Mouse (Mus musculus): Measurements from ENCODE around the gene Siae. TPM values are rescaled to one million over a fixed set of nuclear protein-coding genes. Genes with fewer than 3 reads are reported as not detected.

Siae gene
- polyA plus RNA-seq, 1 experiment = not detected

- H3K36me3 ChIP-seq (ENCODE audit: control insufficient read depth) = no peaks in the 10 kb centered on the region
- no peaks in the 10 kb centered on the region for H3K9me3 ChIP-seq (ENCODE audit: control insufficient read depth, low read length)
- H3K4me1 ChIP-seq (ENCODE audit: control insufficient read depth) = no peaks in the 10 kb centered on the region
- H3K4me3 ChIP-seq (replicated peaks) = no peak overlapping the region
- no peaks in the 10 kb centered on the region for H3K27me3 ChIP-seq (ENCODE audit: control insufficient read depth)
- TF ChIP-seq TAL1 (IDR thresholded peaks at IDR 0.05; ENCODE audit: low read length) (no peak), GATA1 (IDR thresholded peaks at IDR 0.05; ENCODE audit: low read length) (no peak)
Observed at GRCm38 (mm10) chr9:37628581-37628980, 73.1 kb downstream of the Siae start.

DNA sequence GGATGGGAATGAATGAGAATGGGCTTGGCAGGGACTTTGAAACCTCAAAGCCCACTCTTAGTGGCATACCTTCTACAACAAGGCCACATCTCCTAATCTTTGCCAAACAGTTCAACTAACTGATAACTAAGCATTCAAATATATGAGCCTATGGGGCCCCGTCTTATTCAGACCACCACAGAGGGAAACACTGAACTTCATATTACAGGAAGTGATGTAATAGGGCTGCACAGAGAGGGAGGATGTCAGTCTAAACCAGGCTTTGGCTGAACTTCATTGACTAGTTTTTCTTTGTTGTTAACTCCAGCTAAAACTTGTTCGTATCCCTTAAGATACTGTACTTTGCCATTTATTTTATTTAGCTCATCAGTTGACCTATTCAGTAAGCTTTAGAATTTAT is 74.4 kb downstream of the Siae start:
- no peaks in the 10 kb centered on the region for H3K9me3 ChIP-seq (ENCODE audit: control insufficient read depth, low read length)
- no peaks in the 10 kb centered on the region for H3K36me3 ChIP-seq (ENCODE audit: control insufficient read depth)
- no peak for TF ChIP-seq GATA1 (IDR thresholded peaks at IDR 0.05; ENCODE audit: low read length)
- TF ChIP-seq TAL1 (IDR thresholded peaks at IDR 0.05; ENCODE audit: low read length) = no peak
- H3K4me3 ChIP-seq (replicated peaks) = no peak overlapping the region
- H3K27me3 ChIP-seq (ENCODE audit: control insufficient read depth) = no peaks in the 10 kb centered on the region
- H3K4me1 ChIP-seq (ENCODE audit: control insufficient read depth) = no peaks in the 10 kb centered on the region

DNA sequence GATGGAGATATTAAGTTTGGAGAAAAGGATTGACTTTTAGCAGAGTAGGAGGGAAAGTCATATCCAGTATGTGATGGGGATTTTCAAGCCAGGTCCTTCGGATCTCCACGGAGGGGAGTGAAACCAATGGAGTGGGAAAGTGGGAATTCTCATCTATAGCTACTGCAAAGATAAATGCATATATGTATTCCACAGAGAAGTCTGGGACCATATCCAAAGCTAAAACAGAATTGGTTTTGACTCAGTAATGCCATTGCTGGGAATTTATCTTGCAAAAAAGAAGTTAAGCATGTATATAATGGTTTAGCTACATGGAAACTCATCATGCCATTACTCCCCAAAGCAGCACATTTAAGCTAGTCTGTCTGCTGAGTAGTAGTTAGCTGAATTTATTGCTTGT is 76.8 kb downstream of the Siae start:
- no peaks in the 10 kb centered on the region for H3K4me1 ChIP-seq (ENCODE audit: control insufficient read depth)

GRCm38 (mm10) chr9:37634269-37634668 is 78.8 kb downstream of the Siae start:
- H3K36me3 ChIP-seq (ENCODE audit: control insufficient read depth) = no peaks in the 10 kb centered on the region
- no peaks in the 10 kb centered on the region for H3K4me1 ChIP-seq (ENCODE audit: control insufficient read depth)

More for the DNA sequence above, 76.8 kb downstream of the Siae start:
- no peaks in the 10 kb centered on the region for H3K27me3 ChIP-seq (ENCODE audit: control insufficient read depth)
- no peaks in the 10 kb centered on the region for H3K9me3 ChIP-seq (ENCODE audit: control insufficient read depth, low read length)
- TF ChIP-seq GATA1 (IDR thresholded peaks at IDR 0.05; ENCODE audit: low read length) (no peak), TAL1 (IDR thresholded peaks at IDR 0.05; ENCODE audit: low read length) (no peak)
- no peak overlapping the region for H3K4me3 ChIP-seq (replicated peaks)
- H3K36me3 ChIP-seq (ENCODE audit: control insufficient read depth) = no peaks in the 10 kb centered on the region

GRCm38 (mm10) chr9:37636335-37636734 is 80.8 kb downstream of the Siae start:
- Histone ChIP-seq H3K4me3 (replicated peaks) (no peak overlapping the region), H3K27me3 (ENCODE audit: control insufficient read depth) (no peaks in the 10 kb centered on the region), H3K9me3 (ENCODE audit: control insufficient read depth, low read length) (no peaks in the 10 kb centered on the region), H3K36me3 (ENCODE audit: control insufficient read depth) (no peaks in the 10 kb centered on the region), H3K4me1 (ENCODE audit: control insufficient read depth) (no peaks in the 10 kb centered on the region)
- no peak for TF ChIP-seq GATA1 (IDR thresholded peaks at IDR 0.05; ENCODE audit: low read length)
- TF ChIP-seq TAL1 (IDR thresholded peaks at IDR 0.05; ENCODE audit: low read length) = no peak

More at GRCm38 (mm10) chr9:37634269-37634668, 78.8 kb downstream of the Siae start:
- no peak overlapping the region for H3K4me3 ChIP-seq (replicated peaks)
- no peaks in the 10 kb centered on the region for H3K9me3 ChIP-seq (ENCODE audit: control insufficient read depth, low read length)
- no peak for TF ChIP-seq GATA1 (IDR thresholded peaks at IDR 0.05; ENCODE audit: low read length)
- no peak for TF ChIP-seq TAL1 (IDR thresholded peaks at IDR 0.05; ENCODE audit: low read length)
- no peaks in the 10 kb centered on the region for H3K27me3 ChIP-seq (ENCODE audit: control insufficient read depth)

GRCm38 (mm10) chr9:37636800-37637542 is 81.5 kb downstream of the Siae start:
- H3K4me3 ChIP-seq (replicated peaks) = no peak overlapping the region
- no peaks in the 10 kb centered on the region for H3K36me3 ChIP-seq (ENCODE audit: control insufficient read depth)
- H3K9me3 ChIP-seq (ENCODE audit: control insufficient read depth, low read length) = no peaks in the 10 kb centered on the region
- H3K27me3 ChIP-seq (ENCODE audit: control insufficient read depth) = no peaks in the 10 kb centered on the region
- TF ChIP-seq TAL1 (IDR thresholded peaks at IDR 0.05; ENCODE audit: low read length) = no peak
- no peak for TF ChIP-seq GATA1 (IDR thresholded peaks at IDR 0.05; ENCODE audit: low read length)
- no peaks in the 10 kb centered on the region for H3K4me1 ChIP-seq (ENCODE audit: control insufficient read depth)

- Histone ChIP-seq H3K27me3 (ENCODE audit: control insufficient read depth) (no peaks in the 10 kb centered on the region), H3K9me3 (ENCODE audit: control insufficient read depth, low read length) (no peaks in the 10 kb centered on the region), H3K4me3 (replicated peaks) (no peak overlapping the region), H3K4me1 (ENCODE audit: control insufficient read depth) (no peaks in the 10 kb centered on the region), H3K36me3 (ENCODE audit: control insufficient read depth) (no peaks in the 10 kb centered on the region)
- TF ChIP-seq GATA1 (IDR thresholded peaks at IDR 0.05; ENCODE audit: low read length) (no peak), TAL1 (IDR thresholded peaks at IDR 0.05; ENCODE audit: low read length) (no peak)
Observed at GRCm38 (mm10) chr9:37638721-37639120, 83.2 kb downstream of the Siae start.

DNA sequence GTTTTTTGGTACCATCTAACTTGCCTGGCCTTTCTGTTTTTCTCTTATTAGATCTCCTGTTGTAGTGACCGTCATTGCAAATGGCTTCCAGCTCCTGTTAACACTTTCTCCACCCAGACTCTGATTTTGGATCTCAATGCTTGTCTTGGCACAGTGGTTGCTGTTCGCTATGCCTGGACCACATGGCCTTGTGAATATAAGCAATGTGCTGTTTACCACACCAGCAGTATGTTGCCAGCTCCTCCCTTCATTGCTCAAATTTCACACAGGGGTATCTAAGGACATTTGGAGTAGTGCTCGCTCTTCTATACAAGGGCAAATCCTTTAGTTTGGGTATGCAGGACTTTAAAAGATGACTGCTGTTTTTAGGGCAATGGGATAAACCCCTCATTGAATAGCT is 90.7 kb downstream of the Siae start:
- H3K36me3 ChIP-seq (ENCODE audit: control insufficient read depth) = peaks cover 44% of the 10 kb centered on the region
- no peaks in the 10 kb centered on the region for H3K27me3 ChIP-seq (ENCODE audit: control insufficient read depth)
- H3K9me3 ChIP-seq (ENCODE audit: control insufficient read depth, low read length) = no peaks in the 10 kb centered on the region
- H3K4me1 ChIP-seq (ENCODE audit: control insufficient read depth) = no peaks in the 10 kb centered on the region
- no peak for TF ChIP-seq TAL1 (IDR thresholded peaks at IDR 0.05; ENCODE audit: low read length)
- no peak for TF ChIP-seq GATA1 (IDR thresholded peaks at IDR 0.05; ENCODE audit: low read length)
- no peak overlapping the region for H3K4me3 ChIP-seq (replicated peaks)

GRCm38 (mm10) chr9:37650639-37651038 is 95.1 kb downstream of the Siae start:
- Histone ChIP-seq H3K4me1 (ENCODE audit: control insufficient read depth) (peaks cover 3% of the 10 kb centered on the region), H3K36me3 (ENCODE audit: control insufficient read depth) (peaks cover 72% of the 10 kb centered on the region), H3K9me3 (ENCODE audit: control insufficient read depth, low read length) (no peaks in the 10 kb centered on the region), H3K4me3 (replicated peaks) (no peak overlapping the region), H3K27me3 (ENCODE audit: control insufficient read depth) (no peaks in the 10 kb centered on the region)
- TF ChIP-seq TAL1 (IDR thresholded peaks at IDR 0.05; ENCODE audit: low read length) (no peak), GATA1 (IDR thresholded peaks at IDR 0.05; ENCODE audit: low read length) (no peak)

Measured in erythroblast, embryonic 14.5 days (primary cell).